Mouse (Mus musculus): Measurements from ENCODE around the gene Elf4. TPM values are rescaled to one million over a fixed set of nuclear protein-coding genes. Genes with fewer than 3 reads are reported as not detected.

Gene Elf4
- polyA plus RNA-seq, 1 experiment from 2014 or later = 0.43 TPM

GRCm38 (mm10) chrX:48434251-48434650 lies 28.7 kb downstream of the Elf4 start:
- no peaks in the 10 kb centered on the region for H3K4me1 ChIP-seq
- H3K4me2 ChIP-seq = no peak overlapping the region
- no peak for ATAC-seq
- H3K9me3 ChIP-seq (replicated peaks) = no peaks in the 10 kb centered on the region
- no peaks in the 10 kb centered on the region for H3K27me3 ChIP-seq
- H3K9ac ChIP-seq = no peak overlapping the region
- H3K36me3 ChIP-seq (ENCODE audit: poor library complexity, severe bottlenecking) = no peaks in the 10 kb centered on the region
- WGBS = 71% methylated on average over 1 of the region's 1 CpGs
- H3K4me3 ChIP-seq = no peak overlapping the region
- no peak overlapping the region for H3K27ac ChIP-seq

GRCm38 (mm10) chrX:48433527-48433899 lies 29.4 kb downstream of the Elf4 start:
- no peaks in the 10 kb centered on the region for H3K9me3 ChIP-seq (replicated peaks)
- WGBS = 52% methylated on average over 6 of the region's 6 CpGs
- H3K27me3 ChIP-seq = no peaks in the 10 kb centered on the region
- H3K27ac ChIP-seq = no peak overlapping the region
- no peaks in the 10 kb centered on the region for H3K36me3 ChIP-seq (ENCODE audit: poor library complexity, severe bottlenecking)
- no peak overlapping the region for H3K4me3 ChIP-seq
- no peaks in the 10 kb centered on the region for H3K4me1 ChIP-seq
- H3K9ac ChIP-seq = no peak overlapping the region
- no peak overlapping the region for H3K4me2 ChIP-seq
- no peak for ATAC-seq

- Histone ChIP-seq H3K36me3 (ENCODE audit: poor library complexity, severe bottlenecking) (no peaks in the 10 kb centered on the region), H3K4me1 (no peaks in the 10 kb centered on the region), H3K27ac (no peak overlapping the region), H3K4me3 (no peak overlapping the region), H3K9me3 (replicated peaks) (no peaks in the 10 kb centered on the region), H3K4me2 (no peak overlapping the region), H3K27me3 (no peaks in the 10 kb centered on the region), H3K9ac (no peak overlapping the region)
- no peak for ATAC-seq
- 72% methylated on average over 15 of the region's 15 CpGs for WGBS
Observed at GRCm38 (mm10) chrX:48432599-48433526, 30.1 kb downstream of the Elf4 start.

GRCm38 (mm10) chrX:48429538-48429937 lies 33.4 kb downstream of the Elf4 start:
- whole genome bisulfite sequencing = 27% methylated on average over 6 of the region's 6 CpGs
- H3K27me3 ChIP-seq = no peaks in the 10 kb centered on the region
- H3K27ac ChIP-seq = no peak overlapping the region
- H3K4me3 ChIP-seq = no peak overlapping the region
- H3K9me3 ChIP-seq (replicated peaks) = no peaks in the 10 kb centered on the region
- H3K4me2 ChIP-seq = no peak overlapping the region
- H3K4me1 ChIP-seq = no peaks in the 10 kb centered on the region
- no peak overlapping the region for H3K9ac ChIP-seq
- ATAC-seq = no peak
- no peaks in the 10 kb centered on the region for H3K36me3 ChIP-seq (ENCODE audit: poor library complexity, severe bottlenecking)

GRCm38 (mm10) chrX:48429100-48429499 lies 33.8 kb downstream of the Elf4 start:
- Histone ChIP-seq H3K9ac (no peak overlapping the region), H3K27me3 (no peaks in the 10 kb centered on the region), H3K36me3 (ENCODE audit: poor library complexity, severe bottlenecking) (no peaks in the 10 kb centered on the region), H3K4me2 (no peak overlapping the region), H3K27ac (no peak overlapping the region), H3K4me1 (no peaks in the 10 kb centered on the region), H3K9me3 (replicated peaks) (no peaks in the 10 kb centered on the region), H3K4me3 (no peak overlapping the region)
- no peak for ATAC-seq

- no peak for ATAC-seq
- Histone ChIP-seq H3K9me3 (replicated peaks) (no peaks in the 10 kb centered on the region), H3K27me3 (no peaks in the 10 kb centered on the region), H3K9ac (no peak overlapping the region), H3K4me2 (no peak overlapping the region), H3K4me3 (no peak overlapping the region), H3K4me1 (no peaks in the 10 kb centered on the region), H3K27ac (no peak overlapping the region), H3K36me3 (ENCODE audit: poor library complexity, severe bottlenecking) (no peaks in the 10 kb centered on the region)
- 87% methylated on average over 8 of the region's 8 CpGs for WGBS
Observed at GRCm38 (mm10) chrX:48428642-48429041, 34.3 kb downstream of the Elf4 start.

GRCm38 (mm10) chrX:48428241-48428640 lies 34.7 kb downstream of the Elf4 start:
- H3K9me3 ChIP-seq (replicated peaks) = no peaks in the 10 kb centered on the region
- no peak for ATAC-seq
- H3K27me3 ChIP-seq = no peaks in the 10 kb centered on the region
- H3K4me1 ChIP-seq = no peaks in the 10 kb centered on the region
- no peak overlapping the region for H3K4me2 ChIP-seq
- no peak overlapping the region for H3K27ac ChIP-seq
- H3K4me3 ChIP-seq = no peak overlapping the region
- 83% methylated on average over 6 of the region's 6 CpGs for WGBS
- H3K36me3 ChIP-seq (ENCODE audit: poor library complexity, severe bottlenecking) = no peaks in the 10 kb centered on the region
- no peak overlapping the region for H3K9ac ChIP-seq

GRCm38 (mm10) chrX:48425280-48425679 lies 37.7 kb downstream of the Elf4 start:
- H3K9ac ChIP-seq = no peak overlapping the region
- H3K27ac ChIP-seq = no peak overlapping the region
- no peak for ATAC-seq
- no peaks in the 10 kb centered on the region for H3K36me3 ChIP-seq (ENCODE audit: poor library complexity, severe bottlenecking)
- H3K4me3 ChIP-seq = no peak overlapping the region
- WGBS = 75% methylated on average over 7 of the region's 7 CpGs
- H3K4me2 ChIP-seq = no peak overlapping the region
- no peaks in the 10 kb centered on the region for H3K4me1 ChIP-seq
- no peaks in the 10 kb centered on the region for H3K27me3 ChIP-seq
- no peaks in the 10 kb centered on the region for H3K9me3 ChIP-seq (replicated peaks)

- H3K27ac ChIP-seq = no peak overlapping the region
- no peak overlapping the region for H3K4me2 ChIP-seq
- no peak overlapping the region for H3K9ac ChIP-seq
- H3K36me3 ChIP-seq (ENCODE audit: poor library complexity, severe bottlenecking) = no peaks in the 10 kb centered on the region
- ATAC-seq = no peak
- 39% methylated on average over 3 of the region's 3 CpGs for WGBS
- no peaks in the 10 kb centered on the region for H3K9me3 ChIP-seq (replicated peaks)
- H3K27me3 ChIP-seq = no peaks in the 10 kb centered on the region
- no peak overlapping the region for H3K4me3 ChIP-seq
- H3K4me1 ChIP-seq = no peaks in the 10 kb centered on the region
Observed at GRCm38 (mm10) chrX:48424583-48424982, 38.3 kb downstream of the Elf4 start.

GRCm38 (mm10) chrX:48423671-48424070 lies 39.3 kb downstream of the Elf4 start:
- H3K4me2 ChIP-seq = no peak overlapping the region
- H3K36me3 ChIP-seq (ENCODE audit: poor library complexity, severe bottlenecking) = no peaks in the 10 kb centered on the region
- H3K9me3 ChIP-seq (replicated peaks) = no peaks in the 10 kb centered on the region
- no peaks in the 10 kb centered on the region for H3K27me3 ChIP-seq
- no peak overlapping the region for H3K4me3 ChIP-seq
- no peak overlapping the region for H3K9ac ChIP-seq
- H3K27ac ChIP-seq = no peak overlapping the region
- ATAC-seq = no peak
- whole genome bisulfite sequencing = 58% methylated on average over 1 of the region's 1 CpGs
- H3K4me1 ChIP-seq = no peaks in the 10 kb centered on the region

- no peak for ATAC-seq
- no peak overlapping the region for H3K27ac ChIP-seq
- no peak overlapping the region for H3K9ac ChIP-seq
- no peaks in the 10 kb centered on the region for H3K36me3 ChIP-seq (ENCODE audit: poor library complexity, severe bottlenecking)
- no peaks in the 10 kb centered on the region for H3K4me1 ChIP-seq
- 33% methylated on average over 4 of the region's 4 CpGs for WGBS
- no peaks in the 10 kb centered on the region for H3K9me3 ChIP-seq (replicated peaks)
- H3K4me3 ChIP-seq = no peak overlapping the region
- no peaks in the 10 kb centered on the region for H3K27me3 ChIP-seq
- no peak overlapping the region for H3K4me2 ChIP-seq
Observed at GRCm38 (mm10) chrX:48422986-48423385, 39.9 kb downstream of the Elf4 start.

- H3K27ac ChIP-seq = no peak overlapping the region
- 82% methylated on average over 2 of the region's 2 CpGs for WGBS
Observed at GRCm38 (mm10) chrX:48418417-48418816, 44.5 kb downstream of the Elf4 start.

GRCm38 (mm10) chrX:48414291-48414690 lies 48.6 kb downstream of the Elf4 start:
- no peak overlapping the region for H3K27ac ChIP-seq
- no peaks in the 10 kb centered on the region for H3K36me3 ChIP-seq (ENCODE audit: poor library complexity, severe bottlenecking)
- H3K4me3 ChIP-seq = no peak overlapping the region
- H3K4me2 ChIP-seq = no peak overlapping the region
- 72% methylated on average over 5 of the region's 5 CpGs for WGBS
- no peaks in the 10 kb centered on the region for H3K9me3 ChIP-seq (replicated peaks)
- H3K27me3 ChIP-seq = no peaks in the 10 kb centered on the region
- no peak for ATAC-seq
- H3K4me1 ChIP-seq = no peaks in the 10 kb centered on the region
- no peak overlapping the region for H3K9ac ChIP-seq

More at GRCm38 (mm10) chrX:48418417-48418816, 44.5 kb downstream of the Elf4 start:
- Histone ChIP-seq H3K36me3 (ENCODE audit: poor library complexity, severe bottlenecking) (no peaks in the 10 kb centered on the region), H3K4me2 (no peak overlapping the region), H3K9ac (no peak overlapping the region), H3K4me3 (no peak overlapping the region), H3K27me3 (no peaks in the 10 kb centered on the region), H3K4me1 (no peaks in the 10 kb centered on the region), H3K9me3 (replicated peaks) (no peaks in the 10 kb centered on the region)
- ATAC-seq = no peak

All from forebrain, embryonic 13.5 days (tissue).